Mouse (Mus musculus) kidney, embryonic 14.5 days (tissue): ENCODE data around the gene Sptlc3. TPM values are rescaled to one million over a fixed set of nuclear protein-coding genes. Genes with fewer than 3 reads are reported as not detected.

Experiments used
- ATAC-seq: fragments of 200-750 bp; cut with Nextera tagmentation; 2 replicates; pipeline ENCODE4 v1.8.0; 2017; ENCODE audit warnings: moderate number of reproducible peaks, mild to moderate bottlenecking, moderate TSS enrichment, moderate library complexity; ENCODE audit not compliant: low FRiP score, low TSS enrichment
- H3K27ac ChIP-seq: fragments of 300-500 bp; sonication (generic); 2 replicates; pipeline ENCODE4 v1.5.1; 2014; ENCODE audit warnings: low read depth, mild to moderate bottlenecking, low read length, moderate library complexity, mixed read lengths
- H3K27me3 ChIP-seq: fragments of 300-500 bp; sonication (generic); 2 replicates; pipeline ENCODE4 v1.6.1; 2014; ENCODE audit warnings: mild to moderate bottlenecking, low read length; ENCODE audit not compliant: control insufficient read depth, insufficient read depth
- H3K36me3 ChIP-seq: fragments of 300-500 bp; sonication (generic); 2 replicates; pipeline ENCODE4 v1.6.1; 2014; ENCODE audit warnings: low read length, mixed read lengths; ENCODE audit not compliant: control insufficient read depth, insufficient read depth
- H3K4me1 ChIP-seq: fragments of 300-500 bp; sonication (generic); 2 replicates; pipeline ENCODE4 v1.6.1; 2014; ENCODE audit warnings: low read length, mixed read lengths; ENCODE audit not compliant: control insufficient read depth, insufficient read depth
- H3K4me2 ChIP-seq: fragments of 300-500 bp; sonication (generic); replicated peaks from 2 replicates; pipeline ENCODE4 v1.6.1; 2014; ENCODE audit warnings: low read depth, mild to moderate bottlenecking, low read length
- H3K4me3 ChIP-seq: fragments of 300-500 bp; sonication (generic); 2 replicates; pipeline ENCODE4 v1.5.1; 2014; ENCODE audit warnings: mild to moderate bottlenecking, low read length
- H3K9ac ChIP-seq: fragments of 300-500 bp; sonication (generic); 2 replicates; pipeline ENCODE4 v1.6.1; 2014; ENCODE audit warnings: low read depth, mild to moderate bottlenecking, low read length, moderate library complexity
- H3K9me3 ChIP-seq: fragments of 300-500 bp; sonication (generic); 2 replicates; pipeline ENCODE4 v1.6.1; 2016; ENCODE audit warnings: low read length; ENCODE audit not compliant: control insufficient read depth
- WGBS: fragments of 180-500 bp; shearing (Covaris S2); extraction: QIAGEN DNeasy Blood & Tissue Kit; methylation state at CpG from one replicate; pipeline ENCODE4 v1.1.7; 2014; 5-methylcytosine and 5-hydroxymethylcytosine counted together
- polyA plus RNA-seq: library from polyadenylated mRNA; unstranded; fragments of >200 nt; fragmentation: Nextera tagmentation; extraction: Ambion mirVana; gene quantifications from 2 replicates; pipeline ENCODE4 v1.2.1, GENCODE M21; 2014

Sptlc3 gene
- polyA plus RNA-seq, 1 experiment from 2014 or later = 0.39 TPM

GRCm38 (mm10) chr2:139612410-139613107 is 118.8 kb downstream of the Sptlc3 start:
- ATAC-seq = peak; percentile 33; the same call in 1 of the 2 replicates
- Histone ChIP-seq H3K4me2 (no peak overlapping the region), H3K9ac (no peak overlapping the region), H3K27ac (no peak overlapping the region), H3K4me1 (peaks cover 21% of the 10 kb centered on the region), H3K36me3 (no peaks in the 10 kb centered on the region), H3K27me3 (no peaks in the 10 kb centered on the region), H3K4me3 (no peak overlapping the region), H3K9me3 (no peaks in the 10 kb centered on the region)
- WGBS = 28% methylated on average over 10 of the region's 10 CpGs

- WGBS = 84% methylated on average over 1 of the region's 1 CpGs
- ATAC-seq = no peak
- no peak overlapping the region for H3K4me3 ChIP-seq
- H3K27ac ChIP-seq = no peak overlapping the region
- no peaks in the 10 kb centered on the region for H3K36me3 ChIP-seq
- H3K4me1 ChIP-seq = no peaks in the 10 kb centered on the region
- H3K9me3 ChIP-seq = no peaks in the 10 kb centered on the region
- no peak overlapping the region for H3K4me2 ChIP-seq
- H3K9ac ChIP-seq = no peak overlapping the region
- no peaks in the 10 kb centered on the region for H3K27me3 ChIP-seq
These were observed 132.8 kb downstream of the Sptlc3 start for GRCm38 (mm10) chr2:139626496-139626895.

- H3K27me3 ChIP-seq = no peaks in the 10 kb centered on the region
- WGBS = 76% methylated on average over 4 of the region's 4 CpGs
- no peak overlapping the region for H3K4me2 ChIP-seq
- no peak overlapping the region for H3K4me3 ChIP-seq
- H3K36me3 ChIP-seq = no peaks in the 10 kb centered on the region
- no peaks in the 10 kb centered on the region for H3K9me3 ChIP-seq
- no peaks in the 10 kb centered on the region for H3K4me1 ChIP-seq
- H3K27ac ChIP-seq = no peak overlapping the region
- no peak for ATAC-seq
- no peak overlapping the region for H3K9ac ChIP-seq
These were observed 135.0 kb downstream of the Sptlc3 start for GRCm38 (mm10) chr2:139628731-139629130.

- Histone ChIP-seq H3K9ac (no peak overlapping the region), H3K4me2 (no peak overlapping the region)
- ATAC-seq = peak; percentile 44
These were observed 135.9 kb downstream of the Sptlc3 start for GRCm38 (mm10) chr2:139629653-139630052.

GRCm38 (mm10) chr2:139634506-139634905 is 140.8 kb downstream of the Sptlc3 start:
- no peaks in the 10 kb centered on the region for H3K27me3 ChIP-seq
- no peak overlapping the region for H3K9ac ChIP-seq
- H3K4me1 ChIP-seq = no peaks in the 10 kb centered on the region
- H3K36me3 ChIP-seq = no peaks in the 10 kb centered on the region
- peak; percentile 84 for ATAC-seq
- H3K4me2 ChIP-seq = no peak overlapping the region
- no peak overlapping the region for H3K4me3 ChIP-seq
- no peaks in the 10 kb centered on the region for H3K9me3 ChIP-seq
- H3K27ac ChIP-seq = no peak overlapping the region
- WGBS = 30% methylated on average over 4 of the region's 4 CpGs

More at GRCm38 (mm10) chr2:139629653-139630052, 135.9 kb downstream of the Sptlc3 start:
- no peaks in the 10 kb centered on the region for H3K27me3 ChIP-seq
- 30% methylated on average over 3 of the region's 3 CpGs for WGBS
- no peaks in the 10 kb centered on the region for H3K9me3 ChIP-seq
- H3K4me3 ChIP-seq = no peak overlapping the region
- H3K4me1 ChIP-seq = no peaks in the 10 kb centered on the region
- H3K36me3 ChIP-seq = no peaks in the 10 kb centered on the region
- no peak overlapping the region for H3K27ac ChIP-seq

GRCm38 (mm10) chr2:139637861-139638260 is 144.1 kb downstream of the Sptlc3 start:
- Histone ChIP-seq H3K4me3 (no peak overlapping the region), H3K27me3 (no peaks in the 10 kb centered on the region), H3K36me3 (no peaks in the 10 kb centered on the region), H3K9ac (no peak overlapping the region), H3K27ac (no peak overlapping the region), H3K9me3 (no peaks in the 10 kb centered on the region), H3K4me1 (no peaks in the 10 kb centered on the region), H3K4me2 (no peak overlapping the region)
- ATAC-seq = no peak
- WGBS = 17% methylated on average over 2 of the region's 2 CpGs

GRCm38 (mm10) chr2:139641757-139642385 is 148.2 kb downstream of the Sptlc3 start:
- Histone ChIP-seq H3K4me1 (no peaks in the 10 kb centered on the region), H3K4me3 (no peak overlapping the region), H3K36me3 (no peaks in the 10 kb centered on the region), H3K4me2 (no peak overlapping the region), H3K27me3 (no peaks in the 10 kb centered on the region), H3K9me3 (no peaks in the 10 kb centered on the region), H3K27ac (no peak overlapping the region), H3K9ac (no peak overlapping the region)
- ATAC-seq = no peak
- WGBS = 61% methylated on average over 7 of the region's 7 CpGs

- Histone ChIP-seq H3K36me3 (no peaks in the 10 kb centered on the region), H3K27ac (no peak overlapping the region), H3K4me2 (no peak overlapping the region), H3K4me3 (no peak overlapping the region), H3K27me3 (no peaks in the 10 kb centered on the region), H3K9me3 (no peaks in the 10 kb centered on the region), H3K9ac (no peak overlapping the region), H3K4me1 (0 out of 2 replicates have a peak, but pooled peaks cover 3% of the 10 kb centered on the region)
- 68% methylated on average over 3 of the region's 3 CpGs for WGBS
- ATAC-seq = no peak
These were observed 155.8 kb downstream of the Sptlc3 start for GRCm38 (mm10) chr2:139649518-139649917.

- H3K4me3 ChIP-seq = no peak overlapping the region
- H3K27ac ChIP-seq = no peak overlapping the region
- H3K27me3 ChIP-seq = no peaks in the 10 kb centered on the region
- WGBS = 27% methylated on average over 4 of the region's 4 CpGs
- H3K36me3 ChIP-seq = no peaks in the 10 kb centered on the region
- H3K4me2 ChIP-seq = no peak overlapping the region
- no peaks in the 10 kb centered on the region for H3K4me1 ChIP-seq
- H3K9me3 ChIP-seq = no peaks in the 10 kb centered on the region
- no peak for ATAC-seq
- no peak overlapping the region for H3K9ac ChIP-seq
These were observed 163.0 kb downstream of the Sptlc3 start for GRCm38 (mm10) chr2:139656750-139657149.
